Mouse (Mus musculus) thymus, postnatal 14 days (tissue): ENCODE results near the gene Bcas2.
A peak's percentile ranks its signal among the peaks of the same experiment; 100 is the strongest.

ENCODE experiments used
- DNase-seq: peaks from one replicate; pipeline ENCODE4 v3.0.0; 2021

The Bcas2 gene

DNA sequence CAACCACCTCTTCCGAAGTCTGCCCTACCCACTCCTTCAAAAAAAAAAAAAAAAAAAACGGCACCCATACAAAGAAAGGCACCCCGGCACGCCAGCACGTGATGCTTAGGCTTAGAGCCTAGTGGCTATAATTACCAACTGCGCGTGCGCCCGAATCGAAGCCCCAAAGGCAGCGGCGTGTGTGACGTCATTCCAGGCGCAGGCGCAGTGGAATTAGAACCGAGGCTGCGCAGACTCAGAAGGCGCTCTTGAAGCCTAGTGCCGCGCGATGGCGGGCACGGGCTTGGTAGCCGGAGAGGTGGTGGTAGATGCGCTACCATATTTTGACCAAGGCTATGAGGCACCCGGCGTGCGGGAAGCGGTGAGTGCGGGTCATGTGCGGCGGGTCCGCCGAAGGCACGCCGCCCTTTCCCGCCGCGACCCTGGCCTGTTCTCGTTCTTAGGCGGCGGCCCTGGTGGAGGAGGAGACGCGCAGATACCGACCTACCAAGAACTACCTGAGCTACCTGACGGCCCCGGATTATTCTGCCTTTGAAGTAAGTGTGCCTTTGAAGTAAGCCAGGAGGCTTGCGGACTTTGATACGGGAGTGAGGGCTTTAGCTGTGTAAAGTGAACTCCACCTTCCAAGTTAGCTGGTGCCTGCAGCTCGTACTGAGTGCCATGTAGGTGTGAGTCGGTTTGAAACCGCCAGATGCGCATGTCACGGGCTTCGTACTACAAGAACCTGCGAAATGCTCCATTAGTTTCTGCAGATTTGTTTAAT is at the start of gene Bcas2:
Gene Bcas2, plus strand, starts transcription at position 151 of the 763 bp plus-strand sequence.
- DNase-seq, result peak; percentile 99

DNA sequence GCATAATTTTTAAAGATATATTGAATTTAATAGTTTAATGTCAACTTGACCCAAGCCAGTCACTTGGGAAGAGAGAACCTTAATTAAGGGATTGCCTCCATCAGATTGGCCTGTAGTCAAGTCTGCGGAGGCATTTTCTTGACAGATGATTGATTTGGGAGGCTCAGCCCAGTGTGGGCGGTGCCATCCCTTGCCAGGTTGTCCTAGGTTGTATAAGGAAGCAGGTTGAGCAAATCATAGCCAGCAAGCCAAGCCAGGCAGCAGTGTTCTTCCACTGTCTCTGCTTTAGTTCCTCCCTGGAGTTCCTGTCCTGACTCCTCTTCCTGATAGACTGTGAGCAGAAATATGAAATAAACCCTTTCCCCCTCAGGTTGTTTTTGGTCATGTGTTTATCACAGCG is 47.8 kb upstream of the Bcas2 start:
- no peak for DNase-seq

DNA sequence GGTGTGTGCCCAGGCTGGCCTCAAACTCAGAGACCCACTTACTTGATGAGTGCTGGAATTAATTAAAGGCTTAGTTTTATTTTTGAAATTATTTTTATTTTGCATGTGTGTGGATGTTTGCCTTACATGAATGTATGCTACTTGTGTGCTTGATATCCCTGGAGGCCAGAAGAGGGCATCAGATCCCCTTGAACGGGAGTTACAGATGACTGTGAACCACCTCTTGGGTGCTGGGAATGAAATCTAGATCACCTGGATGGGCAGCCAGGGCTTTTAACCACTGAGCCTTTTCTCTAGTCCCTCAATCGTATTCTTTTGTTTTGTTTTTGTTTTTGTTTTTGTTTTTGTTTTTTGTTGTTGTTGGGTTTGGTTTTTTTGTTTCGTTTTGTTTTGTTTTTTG is 45.3 kb upstream of the Bcas2 start:
- no peak for DNase-seq

DNA sequence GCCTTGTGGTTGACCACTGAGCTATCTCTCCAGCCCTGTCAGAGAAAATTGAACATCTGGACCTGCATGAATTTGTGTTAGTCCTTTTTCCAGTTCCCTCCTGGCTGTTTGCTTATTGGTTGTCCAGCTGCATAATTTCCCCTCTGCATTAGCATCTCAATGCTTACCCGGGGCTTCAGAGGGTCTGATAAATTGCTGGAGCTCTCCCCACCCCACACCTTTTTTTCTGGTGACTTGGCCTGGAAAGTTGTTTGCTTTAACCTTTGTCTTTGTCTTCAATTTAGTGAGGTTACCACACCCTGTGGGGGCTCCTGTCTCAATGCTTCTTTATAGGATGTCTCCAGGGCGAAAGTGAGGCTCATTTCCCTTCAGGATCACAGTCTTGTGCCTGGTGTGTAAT is 44.3 kb upstream of the Bcas2 start:
- DNase-seq, result no peak

DNA sequence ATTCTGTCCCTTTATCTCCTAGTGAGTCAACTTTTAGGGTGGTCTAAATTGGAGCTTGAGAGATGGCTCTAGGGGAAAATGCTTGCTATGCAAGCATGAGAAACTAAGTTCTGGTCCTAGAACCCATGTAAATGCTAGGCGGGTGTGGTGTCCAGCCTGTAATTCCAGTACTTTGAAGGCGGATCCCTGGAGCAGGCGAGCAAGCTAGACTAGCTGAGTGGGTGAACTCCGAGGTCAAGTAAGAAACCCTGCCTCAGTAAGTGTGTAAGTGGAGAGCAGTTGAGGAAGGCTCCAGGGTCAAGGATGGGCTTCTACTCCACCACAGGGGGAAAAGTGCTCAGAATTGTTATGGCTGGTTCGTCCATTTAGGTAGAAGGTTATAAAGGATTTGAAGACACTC is 43.7 kb upstream of the Bcas2 start:
- no peak for DNase-seq

DNA sequence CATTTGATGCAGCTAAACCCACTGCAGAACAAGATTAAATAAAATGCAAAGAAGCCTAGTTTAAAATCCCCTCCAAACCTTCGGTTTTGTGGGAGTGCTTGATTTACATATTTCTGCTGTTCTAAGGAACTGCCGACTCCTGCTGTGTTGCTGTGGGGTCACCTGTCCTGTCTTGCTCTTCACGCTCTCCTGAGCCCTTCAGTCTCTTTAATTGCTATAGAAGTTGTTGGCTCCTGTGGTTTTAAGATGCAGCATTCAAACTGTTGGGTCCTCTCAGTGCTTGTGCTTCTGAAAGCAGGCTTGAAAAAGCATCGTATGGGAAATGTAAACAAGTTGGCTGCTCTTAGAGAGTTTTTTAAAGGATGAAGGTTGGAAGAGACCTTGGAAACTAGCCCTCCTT is 43.2 kb upstream of the Bcas2 start:
- no peak for DNase-seq

DNA sequence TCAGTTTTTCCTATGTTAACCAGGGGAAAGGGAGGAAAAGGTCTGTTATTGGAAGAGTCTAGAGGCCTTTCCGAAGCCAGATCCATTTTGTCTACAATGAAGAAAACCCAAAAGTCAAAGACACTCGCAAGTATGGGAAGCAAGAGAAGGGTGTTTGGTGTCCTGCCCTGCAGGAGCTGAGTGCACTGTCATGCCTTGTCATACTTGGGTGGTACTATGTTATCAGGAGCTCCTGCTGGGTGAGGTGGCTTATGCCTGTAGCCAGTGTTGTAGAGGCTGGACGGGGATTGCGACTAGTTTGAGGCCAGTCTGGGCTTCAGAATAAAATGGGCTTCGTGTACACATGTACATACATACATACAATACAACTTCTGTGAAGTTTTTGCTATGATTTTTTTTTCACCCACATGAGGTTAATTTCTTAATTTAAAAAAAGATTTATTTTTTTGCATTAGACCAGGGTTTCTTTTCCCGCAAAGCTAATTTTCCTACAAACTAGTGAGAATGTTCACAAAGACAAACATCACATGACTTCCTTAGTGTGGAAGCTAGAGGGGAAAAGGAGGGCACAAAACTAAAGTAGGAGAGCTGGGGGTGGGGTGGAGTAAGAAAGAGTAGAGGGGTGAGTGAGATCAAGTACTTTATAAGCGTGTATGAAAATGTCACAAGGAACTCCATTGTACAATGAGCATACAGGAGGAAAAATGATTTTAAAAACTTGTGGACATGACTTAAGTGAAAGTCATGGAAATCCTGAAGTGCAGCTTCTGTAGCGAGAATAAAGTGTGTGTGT is 41.9 kb upstream of the Bcas2 start:
- DNase-seq, result no peak

DNA sequence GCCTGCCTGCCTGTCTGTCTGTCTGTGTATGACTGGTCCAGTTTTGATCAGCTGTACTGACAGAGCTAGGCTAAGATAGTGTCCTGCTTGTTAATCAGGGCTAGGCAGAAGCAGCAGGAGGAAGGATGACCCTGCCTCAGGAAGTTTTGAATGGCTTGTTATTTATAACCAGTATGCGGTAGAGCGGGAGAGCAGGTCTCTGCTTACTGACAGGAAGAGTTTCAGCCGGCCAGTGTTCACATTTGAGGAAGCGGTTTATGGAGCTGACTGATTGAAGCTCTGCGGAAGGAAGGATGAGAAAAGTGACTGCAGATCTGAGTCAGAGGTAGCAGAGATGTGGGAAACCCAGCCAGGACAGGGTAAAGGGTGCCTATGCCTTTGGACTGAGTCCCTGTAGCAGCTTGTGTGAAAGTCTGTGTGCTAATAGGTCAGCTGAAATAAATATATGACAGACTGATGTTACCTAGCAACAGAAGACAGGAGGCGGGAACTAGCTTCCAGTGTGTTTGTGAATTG is 41.2 kb upstream of the Bcas2 start:
- peak; percentile 13 for DNase-seq

DNA sequence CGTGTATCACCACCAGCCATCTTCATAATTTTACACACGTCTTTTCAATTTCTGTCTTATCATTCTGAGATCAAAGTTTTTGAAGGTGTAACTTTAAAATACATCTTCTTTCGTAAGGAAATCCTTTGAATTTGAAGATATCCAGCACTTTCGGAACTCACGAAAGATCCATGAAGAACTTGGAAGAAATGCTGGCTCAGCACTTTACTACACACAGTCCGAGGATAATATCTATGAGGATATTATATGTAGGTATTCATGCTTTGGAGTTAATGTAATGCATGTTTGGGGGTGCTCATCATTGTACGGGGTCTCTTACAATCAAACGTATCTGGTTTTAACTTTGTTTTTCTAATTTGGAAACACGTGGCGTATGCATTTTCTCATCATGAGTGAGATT is 38.4 kb upstream of the Bcas2 start:
- no peak for DNase-seq

DNA sequence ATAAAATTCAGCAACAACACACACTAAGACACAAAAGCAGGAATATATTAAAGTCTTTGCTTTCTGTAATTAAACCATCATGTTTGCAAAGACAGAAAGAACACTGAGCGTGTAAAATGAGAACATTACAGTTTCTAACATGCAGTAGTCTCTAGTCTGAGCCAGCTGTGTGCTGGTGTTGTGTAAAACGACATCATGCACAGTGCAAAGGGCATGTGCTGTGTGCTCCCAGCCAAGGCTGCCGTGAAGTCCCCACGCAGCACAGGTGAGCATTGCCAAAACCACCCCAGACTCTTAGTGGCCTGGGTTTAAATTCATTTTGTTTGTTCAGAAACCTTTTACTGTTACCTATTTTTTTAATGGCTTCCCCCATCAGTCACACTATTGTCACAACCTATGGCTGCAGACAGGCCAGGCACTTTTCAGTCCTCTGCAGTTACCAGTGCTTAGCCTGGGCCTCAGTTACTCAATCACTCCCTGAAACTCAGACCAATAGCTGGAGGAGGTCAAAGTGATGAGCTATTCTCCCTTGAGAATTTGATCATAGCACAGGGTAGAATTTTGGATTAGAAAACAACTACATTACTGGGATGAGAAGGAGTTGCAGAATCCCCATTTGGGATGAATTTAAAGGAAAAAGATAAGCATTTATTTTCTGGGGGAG is 34.9 kb upstream of the Bcas2 start:
- no peak for DNase-seq

DNA sequence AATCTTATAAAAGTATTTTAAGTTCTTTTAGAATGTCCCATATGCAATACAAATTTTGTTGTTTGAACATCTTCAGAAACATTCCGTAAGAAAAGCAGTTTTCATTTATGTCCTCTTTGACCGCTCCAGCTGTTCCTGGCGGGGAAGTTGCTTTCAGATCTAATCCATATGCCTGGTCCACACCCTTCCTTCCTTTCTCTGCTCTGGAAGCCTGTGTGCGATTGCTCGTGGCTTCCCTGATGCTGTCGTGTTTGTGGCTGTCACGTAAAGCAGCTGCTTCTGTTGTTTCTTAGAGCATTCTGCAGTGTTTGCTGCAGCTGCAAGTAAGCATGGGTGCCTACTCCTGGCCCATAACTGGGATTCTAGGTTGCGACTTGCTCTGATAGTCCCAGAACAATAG is 32.4 kb upstream of the Bcas2 start:
- no peak for DNase-seq

DNA sequence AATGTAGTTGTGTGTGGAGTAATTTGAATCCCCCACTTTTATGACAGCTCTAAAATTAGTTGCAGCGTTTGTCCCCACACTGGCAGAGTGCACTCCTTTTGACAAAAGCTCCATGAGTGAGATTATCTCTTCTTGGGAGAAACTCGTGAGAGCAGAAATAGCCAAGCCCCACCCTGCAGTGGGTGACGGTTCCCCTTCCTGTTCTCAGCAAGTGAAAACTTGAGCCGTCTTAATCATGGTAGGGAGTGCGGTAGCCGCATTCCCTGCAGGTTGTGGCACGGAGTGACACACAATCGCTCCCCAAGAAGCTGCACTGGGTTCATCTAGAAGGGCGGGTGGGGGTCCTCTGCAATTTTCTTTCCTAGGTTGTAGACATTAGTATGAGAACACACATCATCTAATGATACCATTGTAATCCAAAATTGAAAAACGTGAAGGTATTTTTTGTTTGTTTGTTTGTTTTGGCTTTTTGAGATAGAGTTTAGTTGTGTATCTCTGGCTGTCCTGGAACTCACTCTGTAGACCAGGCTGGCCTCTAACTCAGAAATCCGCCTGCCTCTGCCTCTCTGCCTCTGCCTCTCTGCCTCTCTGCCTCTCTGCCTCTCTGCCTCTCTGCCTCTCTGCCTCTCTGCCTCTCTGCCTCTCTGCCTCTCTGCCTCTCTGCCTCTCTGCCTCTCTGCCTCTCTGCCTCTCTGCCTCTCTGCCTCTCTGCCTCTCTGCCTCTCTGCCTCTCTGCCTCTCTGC is 31.2 kb upstream of the Bcas2 start:
- DNase-seq, result peak; percentile 32

DNA sequence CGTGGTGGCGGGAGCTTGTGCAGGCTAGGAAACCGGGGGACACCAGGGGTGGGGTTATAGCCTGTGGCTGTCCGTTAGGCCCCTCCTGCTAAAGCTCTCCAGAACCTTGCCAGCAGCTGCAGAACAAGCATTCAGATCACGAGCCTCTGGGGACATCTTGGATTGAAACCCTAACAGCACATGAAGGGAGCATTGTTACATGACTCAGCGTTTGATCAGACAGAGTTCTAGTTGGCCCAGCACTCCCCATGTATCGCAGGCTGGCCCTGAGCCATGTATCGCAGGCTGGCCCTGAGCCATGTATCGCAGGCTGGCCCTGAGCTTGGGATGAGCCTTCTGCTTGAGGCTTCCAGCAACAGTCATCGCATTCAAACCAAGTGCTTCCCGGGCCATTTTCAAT is 30.2 kb upstream of the Bcas2 start:
- DNase-seq, result no peak

DNA sequence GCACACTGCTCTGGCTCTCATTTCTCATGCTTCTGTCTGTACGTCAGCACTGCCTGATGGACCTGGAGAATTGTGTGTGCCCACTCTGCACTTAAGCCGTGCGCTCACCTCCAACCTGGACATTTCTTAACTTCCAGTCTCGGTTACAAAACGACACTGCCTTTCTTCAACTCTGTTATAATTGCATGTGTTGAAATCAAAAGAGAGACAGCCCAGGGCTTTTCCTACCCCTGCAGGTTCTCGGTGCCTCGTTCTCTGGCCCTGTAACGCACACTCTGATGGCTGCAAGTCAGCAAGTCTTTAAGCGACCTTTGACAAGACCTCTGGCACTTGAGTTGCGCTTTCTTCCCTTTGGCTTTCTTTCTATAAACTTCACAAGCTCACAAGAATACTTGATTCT is 29.1 kb upstream of the Bcas2 start:
- DNase-seq, result no peak

DNA sequence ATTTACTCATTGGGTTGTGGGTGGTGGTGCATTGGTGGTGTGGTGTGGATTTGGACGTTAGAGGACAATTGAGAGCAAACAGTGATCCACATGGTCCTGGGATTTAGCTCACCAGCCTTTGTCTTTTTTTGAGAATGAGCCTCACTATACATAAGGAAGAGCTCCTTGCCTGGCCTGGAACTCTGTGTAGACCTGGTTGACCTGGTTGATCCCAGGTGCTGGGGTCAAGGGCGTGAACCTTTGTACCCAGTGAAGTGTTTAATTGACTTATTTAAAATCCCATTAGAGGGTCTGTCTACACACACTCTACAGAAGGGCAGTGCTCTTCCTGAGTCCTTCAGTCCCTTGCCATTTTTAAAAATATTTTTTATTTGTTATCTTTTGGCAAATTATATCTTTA is 26.1 kb upstream of the Bcas2 start:
- no peak for DNase-seq

DNA sequence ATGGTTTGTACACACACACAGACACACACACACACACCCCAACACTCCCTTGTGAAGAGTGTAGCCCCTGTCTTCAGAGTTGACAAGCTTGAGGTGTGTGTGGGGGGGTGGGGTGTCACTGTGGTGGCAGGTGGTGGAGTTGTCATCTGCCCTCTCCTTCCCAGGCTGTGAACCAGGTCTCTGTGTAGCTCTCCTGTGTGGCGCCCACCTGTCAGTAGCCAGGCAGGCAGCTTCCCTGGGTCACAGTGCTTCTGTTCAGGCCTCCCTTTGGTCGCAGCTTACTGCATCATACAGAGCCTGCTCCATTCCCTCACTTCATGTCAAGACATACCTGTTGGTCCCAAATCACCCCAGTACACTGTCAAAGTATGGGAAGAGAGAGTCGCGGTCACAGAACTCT is 25.7 kb upstream of the Bcas2 start:
- no peak for DNase-seq

DNA sequence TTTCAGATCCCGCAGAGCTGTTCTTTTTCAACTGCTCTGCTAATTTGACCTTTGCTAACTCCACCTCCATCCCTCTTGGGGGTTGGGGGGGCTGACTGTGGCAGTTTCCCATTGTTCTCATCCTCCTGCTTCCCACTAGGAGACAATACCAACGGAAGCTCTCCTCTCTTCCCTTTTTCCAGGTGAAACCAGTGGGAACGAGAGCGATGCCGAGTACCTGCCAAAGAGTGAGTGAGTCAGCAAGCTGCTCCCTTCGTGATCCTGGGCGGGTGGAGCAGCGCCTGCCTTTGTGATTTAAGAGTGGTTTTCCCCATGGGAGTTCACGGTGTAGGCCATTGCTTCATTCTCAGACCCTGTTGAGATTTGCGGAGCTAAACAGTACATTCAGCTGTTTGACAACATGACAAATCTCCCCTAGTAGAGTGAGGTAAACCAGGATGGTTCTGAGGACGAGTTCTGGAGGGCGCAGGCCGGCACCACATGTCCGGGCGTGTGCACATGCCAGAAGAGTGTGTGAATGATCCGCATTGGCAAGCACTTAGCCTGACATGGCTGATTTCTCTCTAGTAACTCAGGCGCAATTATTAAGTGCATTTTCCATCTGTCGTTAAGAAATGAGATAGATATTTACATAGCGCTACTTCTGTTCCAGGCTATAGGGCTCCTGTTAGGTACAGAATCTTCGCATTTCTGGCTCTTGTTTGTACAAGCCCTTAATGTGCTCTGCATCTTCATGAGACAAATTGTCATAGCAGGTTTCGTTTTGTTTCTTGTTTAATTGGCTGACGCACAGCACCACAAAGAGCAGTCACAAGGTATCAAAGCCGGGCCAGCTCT is 24.9 kb upstream of the Bcas2 start:
- no peak for DNase-seq

DNA sequence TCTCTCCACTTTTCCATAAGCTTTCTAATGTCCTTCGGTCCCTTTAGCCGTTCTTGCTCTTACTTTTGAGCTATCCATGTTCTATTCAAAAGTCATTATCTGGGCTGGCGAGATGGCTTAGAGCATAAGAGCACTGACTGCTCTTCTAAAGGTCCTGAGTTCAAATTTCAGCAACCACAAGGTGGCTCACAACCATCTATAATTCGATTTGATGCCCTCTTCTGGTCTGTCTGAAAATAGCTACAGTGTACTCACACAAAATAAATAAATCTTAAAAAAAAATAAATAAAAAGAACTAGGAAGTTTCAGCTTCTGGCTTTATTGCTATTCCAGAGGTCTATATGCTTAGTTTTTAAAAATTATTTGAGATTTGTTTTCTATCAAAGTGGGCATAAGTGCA is 23.7 kb upstream of the Bcas2 start:
- DNase-seq, result no peak

DNA sequence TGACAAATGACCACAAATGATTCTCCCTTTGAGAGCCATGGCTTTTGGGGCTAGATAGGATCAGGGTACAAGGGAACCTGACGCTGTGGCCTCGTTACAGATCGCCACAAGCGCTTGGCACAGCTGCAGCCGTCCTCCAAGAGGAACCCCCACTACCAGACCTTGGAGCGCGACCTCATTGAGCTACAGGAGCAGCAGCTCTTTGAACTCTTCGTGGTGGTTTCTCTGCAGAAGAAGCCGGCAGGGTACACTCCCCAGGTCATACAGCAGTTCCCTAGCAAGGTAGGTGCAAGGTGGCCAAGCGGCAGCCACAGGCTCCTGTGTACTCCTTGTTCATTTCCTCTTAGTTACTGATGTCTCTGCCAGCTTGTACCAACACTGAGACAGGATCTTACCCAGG is 22.5 kb upstream of the Bcas2 start:
- peak; percentile 54 for DNase-seq

DNA sequence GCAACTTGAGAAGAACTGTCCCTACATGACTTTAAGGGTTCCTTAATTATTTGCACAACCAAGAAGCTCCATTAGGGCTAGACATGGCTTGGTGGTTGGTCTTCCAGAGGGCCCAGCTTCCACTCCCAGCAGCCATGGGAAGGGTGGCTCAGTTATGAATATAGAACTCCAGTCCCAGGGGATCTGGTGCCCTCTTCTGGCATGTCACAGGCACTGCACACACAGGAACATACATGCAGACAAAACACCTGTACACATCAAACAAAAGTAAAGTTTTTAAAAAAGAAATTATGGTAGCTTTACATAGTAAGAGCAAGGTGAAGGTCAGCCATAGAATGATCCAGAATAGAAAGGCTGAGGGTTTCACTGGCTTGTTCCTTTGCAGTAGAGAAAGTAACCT is 17.7 kb upstream of the Bcas2 start:
- no peak for DNase-seq

DNA sequence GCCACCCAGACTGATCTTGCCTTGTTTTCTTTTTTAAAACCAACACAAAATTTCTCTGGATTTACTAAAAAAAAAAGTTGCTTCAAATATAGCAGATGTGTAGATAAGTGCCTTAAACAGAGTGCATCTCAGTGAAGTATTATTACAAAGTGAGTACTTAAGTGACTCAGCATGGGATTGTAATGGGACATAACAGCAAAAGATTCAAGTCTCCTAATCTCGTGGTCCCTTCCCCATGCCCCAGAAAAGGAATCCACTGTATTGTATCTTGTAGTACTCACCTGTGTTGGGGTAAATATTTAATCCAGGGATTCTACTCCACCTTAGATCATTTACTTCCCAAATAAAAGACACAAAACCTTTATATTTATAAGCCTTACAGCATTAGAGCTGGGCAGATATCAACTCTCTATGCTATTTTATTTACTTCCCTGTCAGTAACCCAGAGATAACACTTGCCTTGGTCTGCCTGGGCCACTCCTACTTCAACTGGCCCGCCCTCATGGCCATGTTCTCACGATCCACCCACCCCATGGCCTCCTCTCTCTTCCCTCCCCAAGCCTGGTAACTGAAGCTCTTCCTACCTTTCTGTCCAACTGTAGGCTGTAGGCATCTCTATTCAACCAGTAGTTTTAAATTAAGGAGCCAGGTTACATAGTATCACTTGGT is 12.1 kb upstream of the Bcas2 start:
- DNase-seq, result no peak

DNA sequence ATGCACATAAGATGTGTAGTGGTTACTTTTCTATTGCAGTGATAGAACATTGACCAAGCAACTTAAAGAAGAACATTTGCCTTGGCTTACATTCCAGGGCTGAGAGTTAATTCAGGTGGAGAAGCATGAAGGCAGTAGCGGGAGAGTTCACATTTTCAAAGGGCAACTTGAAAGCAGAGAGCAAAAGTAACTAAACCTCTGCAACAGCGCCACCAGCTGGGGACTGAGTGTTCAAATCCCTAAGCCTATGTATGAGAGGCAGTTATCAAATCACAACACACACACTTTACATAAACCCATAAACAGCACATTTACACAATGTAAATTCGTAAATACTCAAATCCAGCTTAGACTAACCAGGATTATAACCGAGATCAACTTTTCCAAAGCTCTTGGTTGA is 1.7 kb upstream of the Bcas2 start:
- DNase-seq, result peak; percentile 86
